Mouse (Mus musculus): ENCODE measurements at regions not wholly inside any gene's neighbourhood (a gene's known extent, or its start where the extent isn't known, plus 50 kb on each side); places are given as distances from the start of the nearest gene placed in this dataset.

DNA sequence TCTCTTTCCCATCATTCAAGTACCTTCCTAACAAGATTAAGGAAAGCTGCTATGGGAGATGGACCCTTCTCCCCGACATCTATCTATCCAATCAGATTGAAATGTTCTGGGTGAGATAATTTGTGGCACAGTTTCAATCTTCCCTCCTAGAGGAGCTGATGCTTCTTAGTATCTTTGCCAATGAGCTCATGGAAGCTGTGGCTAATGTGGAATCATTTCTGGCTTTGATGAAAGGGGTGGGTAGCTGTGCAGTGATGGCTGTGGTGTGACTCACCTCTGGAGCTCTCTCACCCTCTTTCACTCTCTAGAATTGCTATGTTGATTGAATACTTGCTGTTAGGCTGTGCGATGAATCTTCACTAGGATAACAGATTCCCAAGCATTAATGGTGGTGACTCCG lies 411.1 kb upstream of the Slc30a5 start:
- no peak overlapping the region for H3K9ac ChIP-seq
- H3K4me1 ChIP-seq (replicated peaks): no peaks in the 10 kb centered on the region
- H3K27me3 ChIP-seq (replicated peaks): no peaks in the 10 kb centered on the region
- no peaks in the 10 kb centered on the region for H3K9me3 ChIP-seq
- H3K4me2 ChIP-seq (replicated peaks): no peak overlapping the region
- H3K36me3 ChIP-seq: no peaks in the 10 kb centered on the region
- WGBS: 78% methylated on average over 3 of the region's 3 CpGs
- ATAC-seq: no peak
- H3K27ac ChIP-seq: no peak overlapping the region
- H3K4me3 ChIP-seq (replicated peaks): no peak overlapping the region

DNA sequence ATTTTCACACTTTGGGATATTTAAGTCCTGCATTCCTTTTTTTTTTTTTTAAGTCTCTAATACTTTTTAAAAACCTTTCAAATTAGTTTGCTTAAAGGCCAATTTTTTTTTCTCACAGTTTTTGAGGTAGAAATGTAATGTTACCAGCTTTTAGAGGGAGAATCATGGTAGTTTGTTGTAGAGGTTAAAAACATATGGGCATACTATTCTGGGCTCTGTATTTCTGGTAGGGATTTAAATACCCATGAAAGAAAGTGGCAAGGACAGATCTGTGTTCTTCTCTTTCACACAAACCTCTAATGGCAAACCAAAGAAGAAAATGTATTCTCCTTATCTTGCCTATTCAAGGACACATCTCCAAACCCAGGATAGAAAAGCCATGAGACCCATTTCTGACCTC lies 405.6 kb upstream of the Slc30a5 start:
- Histone ChIP-seq H3K9ac (no peak overlapping the region), H3K27me3 (replicated peaks) (no peaks in the 10 kb centered on the region), H3K4me2 (replicated peaks) (no peak overlapping the region), H3K36me3 (no peaks in the 10 kb centered on the region), H3K4me1 (replicated peaks) (0 out of 2 replicates have a peak, but pooled peaks cover under 1% of the 10 kb centered on the region), H3K9me3 (no peaks in the 10 kb centered on the region), H3K27ac (no peak overlapping the region), H3K4me3 (replicated peaks) (no peak overlapping the region)
- ATAC-seq: no peak

DNA sequence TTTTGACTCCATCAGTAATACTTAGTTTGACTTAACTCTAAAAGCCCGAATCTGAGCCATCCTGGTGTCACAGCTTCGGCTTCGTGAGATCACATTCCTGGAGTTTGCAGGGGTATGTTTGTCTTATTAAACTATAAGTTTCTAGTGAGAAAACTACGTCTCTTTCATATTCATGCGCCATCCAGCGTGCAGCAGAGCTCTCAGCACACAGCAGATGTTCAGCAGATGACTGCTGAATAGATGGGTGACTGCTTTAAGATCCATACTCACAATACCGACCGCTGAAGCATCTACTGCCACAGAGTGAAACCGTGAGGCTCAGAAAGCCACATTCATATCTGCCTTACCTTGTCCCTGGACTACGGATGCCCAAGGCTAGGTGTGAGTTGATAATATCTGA lies 403.8 kb upstream of the Slc30a5 start:
- Histone ChIP-seq H3K27me3 (replicated peaks) (no peaks in the 10 kb centered on the region), H3K4me3 (replicated peaks) (no peak overlapping the region), H3K36me3 (no peaks in the 10 kb centered on the region), H3K9ac (no peak overlapping the region), H3K4me1 (replicated peaks) (0 out of 2 replicates have a peak, but pooled peaks cover 5% of the 10 kb centered on the region), H3K4me2 (replicated peaks) (no peak overlapping the region), H3K27ac (no peak overlapping the region), H3K9me3 (no peaks in the 10 kb centered on the region)
- no peak for ATAC-seq
- 83% methylated on average over 10 of the region's 10 CpGs for WGBS

DNA sequence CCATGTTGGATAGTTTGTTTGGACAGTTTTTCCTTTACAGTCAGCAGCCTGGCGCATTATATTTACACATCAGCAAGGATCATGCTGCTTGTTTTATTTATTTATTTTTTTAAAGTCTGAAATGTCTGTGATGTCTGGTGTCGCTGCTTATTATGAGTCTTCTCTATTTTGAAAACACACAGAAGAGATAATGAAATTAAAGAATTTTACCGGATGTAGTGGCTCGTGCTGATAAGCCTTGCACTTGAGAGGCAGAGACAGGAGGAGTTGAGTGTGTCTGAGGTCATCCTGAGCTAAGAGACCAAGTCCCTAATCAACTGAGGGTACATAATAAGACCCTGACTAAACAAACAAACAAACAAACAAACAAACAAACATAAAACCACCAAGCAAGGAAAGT lies 402.6 kb upstream of the Slc30a5 start:
- no peak for ATAC-seq
- no peak overlapping the region for H3K4me2 ChIP-seq (replicated peaks)
- H3K4me1 ChIP-seq (replicated peaks): 0 out of 2 replicates have a peak, but pooled peaks cover 5% of the 10 kb centered on the region
- no peak overlapping the region for H3K27ac ChIP-seq
- H3K4me3 ChIP-seq (replicated peaks): no peak overlapping the region
- H3K9ac ChIP-seq: no peak overlapping the region
- 83% methylated on average over 4 of the region's 4 CpGs for WGBS
- no peaks in the 10 kb centered on the region for H3K9me3 ChIP-seq
- H3K36me3 ChIP-seq: no peaks in the 10 kb centered on the region
- no peaks in the 10 kb centered on the region for H3K27me3 ChIP-seq (replicated peaks)

DNA sequence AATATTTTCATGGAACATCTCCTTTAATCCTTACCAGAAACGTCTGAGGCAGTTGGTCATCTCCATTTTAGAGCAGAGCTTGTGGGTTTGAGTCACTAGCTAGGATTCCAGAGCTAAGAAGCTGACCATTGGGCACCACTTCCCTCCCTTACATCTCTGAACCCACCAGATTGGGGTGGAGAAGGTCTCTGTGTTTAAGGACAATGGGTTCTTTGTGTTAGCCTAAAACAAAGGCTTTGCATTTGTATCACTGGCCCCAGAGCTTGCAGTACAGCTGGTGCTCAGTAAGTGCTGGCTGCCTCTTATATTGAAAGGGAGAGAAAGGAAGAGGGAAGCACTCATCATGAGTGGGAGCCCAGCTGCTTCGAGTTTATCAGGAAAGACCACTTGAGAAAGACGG lies 401.9 kb upstream of the Slc30a5 start:
- H3K9ac ChIP-seq: no peak overlapping the region
- H3K4me3 ChIP-seq (replicated peaks): no peak overlapping the region
- 0 out of 2 replicates have a peak, but pooled peaks cover 5% of the 10 kb centered on the region for H3K4me1 ChIP-seq (replicated peaks)
- no peak for ATAC-seq
- whole genome bisulfite sequencing: 61% methylated on average over 3 of the region's 3 CpGs
- H3K9me3 ChIP-seq: no peaks in the 10 kb centered on the region
- no peaks in the 10 kb centered on the region for H3K27me3 ChIP-seq (replicated peaks)
- H3K27ac ChIP-seq: no peak overlapping the region
- no peak overlapping the region for H3K4me2 ChIP-seq (replicated peaks)
- H3K36me3 ChIP-seq: no peaks in the 10 kb centered on the region

DNA sequence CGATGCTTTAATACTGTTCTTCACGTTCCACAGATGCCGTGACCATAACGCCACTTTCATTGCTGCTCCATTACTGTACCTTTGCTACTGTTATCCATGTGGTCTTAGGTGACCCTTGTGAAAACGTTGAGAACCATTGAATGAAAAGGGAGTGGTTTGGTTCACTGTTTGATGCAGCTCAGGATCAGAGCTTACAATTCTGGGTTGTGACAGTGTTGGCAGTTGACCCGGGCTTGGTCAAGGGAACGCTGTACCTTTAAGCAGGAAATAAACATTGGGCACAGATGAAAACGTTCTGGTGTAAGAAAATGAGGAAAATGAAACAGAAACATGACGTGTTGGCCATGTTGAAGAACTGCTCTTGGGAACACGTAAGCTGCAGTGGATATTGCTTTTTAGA lies 401.3 kb upstream of the Slc30a5 start:
- Histone ChIP-seq H3K4me3 (replicated peaks) (no peak overlapping the region), H3K4me1 (replicated peaks) (0 out of 2 replicates have a peak, but pooled peaks cover 5% of the 10 kb centered on the region), H3K9me3 (no peaks in the 10 kb centered on the region), H3K27me3 (replicated peaks) (no peaks in the 10 kb centered on the region), H3K27ac (no peak overlapping the region), H3K9ac (no peak overlapping the region), H3K36me3 (no peaks in the 10 kb centered on the region), H3K4me2 (replicated peaks) (no peak overlapping the region)
- ATAC-seq: no peak
- WGBS: 69% methylated on average over 10 of the region's 10 CpGs

DNA sequence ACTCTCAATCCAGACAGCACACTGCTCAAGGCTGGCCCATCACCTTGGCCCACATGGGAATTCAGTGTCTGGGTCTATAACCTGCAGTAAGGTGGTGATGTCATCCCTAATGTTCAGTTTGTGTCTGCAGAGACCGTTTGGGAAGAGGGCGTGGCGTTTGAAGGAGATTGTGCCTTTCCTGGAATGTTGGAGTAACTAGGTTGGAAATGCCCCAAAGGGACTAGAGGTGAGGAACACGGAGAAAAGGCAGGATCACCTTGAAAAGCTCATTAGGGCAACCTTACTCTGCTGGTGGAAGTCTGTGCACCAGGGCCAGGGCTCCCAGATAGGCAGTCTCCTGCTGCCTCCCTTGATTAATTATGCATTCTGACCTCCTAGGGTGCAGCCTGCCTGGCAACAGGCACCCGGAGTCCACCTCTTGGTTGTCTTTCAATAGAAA lies 400.6 kb upstream of the Slc30a5 start:
- Histone ChIP-seq H3K4me3 (replicated peaks) (no peak overlapping the region), H3K4me2 (replicated peaks) (no peak overlapping the region), H3K36me3 (no peaks in the 10 kb centered on the region), H3K4me1 (replicated peaks) (0 out of 2 replicates have a peak, but pooled peaks cover 5% of the 10 kb centered on the region), H3K27me3 (replicated peaks) (no peaks in the 10 kb centered on the region), H3K27ac (no peak overlapping the region), H3K9ac (no peak overlapping the region), H3K9me3 (no peaks in the 10 kb centered on the region)
- ATAC-seq: peak; percentile 51
- WGBS: 28% methylated on average over 5 of the region's 5 CpGs

DNA sequence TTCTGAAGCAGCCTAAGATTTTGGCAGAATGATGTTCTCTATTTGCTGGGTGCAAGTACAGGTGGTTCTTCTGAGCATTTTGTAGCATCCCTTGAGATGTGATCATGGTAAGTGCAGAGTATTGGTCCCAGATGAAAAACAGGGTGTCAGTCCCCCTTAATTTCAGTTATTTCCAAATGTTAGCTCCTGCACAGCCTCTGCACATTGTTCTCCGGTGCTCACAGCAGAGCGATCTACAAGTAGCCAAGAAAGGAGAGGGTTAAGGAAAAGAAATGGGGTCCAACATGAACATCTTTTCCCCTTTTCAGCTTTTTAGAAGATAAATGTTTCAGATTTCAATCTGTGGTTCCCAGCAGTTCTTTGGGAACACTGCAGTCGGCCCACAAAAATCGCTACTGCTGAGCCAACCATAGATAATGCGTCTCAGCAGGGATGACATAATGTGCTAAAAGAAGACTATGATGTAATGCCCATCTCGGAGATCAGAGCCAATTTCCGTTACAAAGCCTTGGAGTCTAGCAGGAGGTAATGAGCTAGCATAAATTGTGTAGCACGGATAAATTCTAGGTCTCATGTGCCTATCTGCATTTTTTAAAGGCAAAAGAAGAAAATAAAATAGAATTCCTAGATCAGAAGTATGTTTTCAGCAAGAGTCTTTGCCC lies 400.1 kb upstream of the Slc30a5 start:
- Histone ChIP-seq H3K9ac (no peak overlapping the region), H3K27ac (no peak overlapping the region), H3K4me2 (replicated peaks) (no peak overlapping the region), H3K36me3 (no peaks in the 10 kb centered on the region), H3K4me1 (replicated peaks) (0 out of 2 replicates have a peak, but pooled peaks cover 5% of the 10 kb centered on the region), H3K27me3 (replicated peaks) (no peaks in the 10 kb centered on the region), H3K9me3 (no peaks in the 10 kb centered on the region), H3K4me3 (replicated peaks) (no peak overlapping the region)
- 47% methylated on average over 8 of the region's 8 CpGs for WGBS
- peak; percentile 72 for ATAC-seq

DNA sequence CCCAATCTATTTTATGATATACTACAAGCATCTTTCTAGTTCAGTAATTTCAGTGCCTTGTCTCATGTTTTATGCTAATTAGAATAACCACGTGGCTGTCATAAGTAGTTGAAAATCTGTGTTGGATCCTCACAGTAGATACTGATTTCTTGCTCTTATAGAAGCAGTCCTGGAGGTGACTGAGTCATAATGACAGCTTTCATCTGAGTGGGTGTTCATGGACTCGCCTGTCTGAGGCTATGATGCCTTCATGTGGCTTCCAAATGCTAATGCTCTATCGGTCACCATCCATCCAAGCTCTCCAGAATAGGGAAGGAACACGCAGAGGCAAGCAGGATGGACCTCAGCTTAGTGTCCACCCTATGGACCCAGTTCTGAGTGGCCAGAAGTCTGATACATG lies 396.6 kb upstream of the Slc30a5 start:
- Histone ChIP-seq H3K36me3 (no peaks in the 10 kb centered on the region), H3K4me3 (replicated peaks) (no peak overlapping the region), H3K27me3 (replicated peaks) (no peaks in the 10 kb centered on the region), H3K27ac (no peak overlapping the region), H3K4me2 (replicated peaks) (no peak overlapping the region), H3K4me1 (replicated peaks) (0 out of 2 replicates have a peak, but pooled peaks cover 5% of the 10 kb centered on the region), H3K9me3 (no peaks in the 10 kb centered on the region), H3K9ac (no peak overlapping the region)
- no peak for ATAC-seq
- WGBS: 85% methylated on average over 4 of the region's 4 CpGs

DNA sequence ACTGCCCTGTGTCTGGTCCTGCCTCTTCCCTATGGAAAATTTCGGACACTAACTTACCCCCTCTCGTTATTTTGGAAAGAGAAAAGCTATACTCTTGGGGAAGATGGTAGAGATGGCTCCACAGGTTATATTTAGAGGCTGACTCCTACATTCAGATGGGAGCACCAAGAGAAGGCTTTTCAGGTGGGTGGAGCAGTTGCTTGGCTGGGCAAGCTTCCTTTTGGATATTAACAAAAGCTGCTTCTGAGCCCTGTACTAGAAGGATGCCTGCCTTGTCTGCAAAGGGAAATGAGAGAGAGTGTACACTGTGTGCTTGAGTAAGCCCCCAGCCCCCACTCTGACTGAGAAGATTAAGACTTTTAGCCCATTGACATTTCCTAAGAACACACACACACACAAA lies 392.1 kb upstream of the Slc30a5 start:
- WGBS: 78% methylated on average over 2 of the region's 2 CpGs
- no peak overlapping the region for H3K27ac ChIP-seq
- H3K9me3 ChIP-seq: no peaks in the 10 kb centered on the region
- no peak overlapping the region for H3K9ac ChIP-seq
- no peaks in the 10 kb centered on the region for H3K36me3 ChIP-seq
- no peak for ATAC-seq
- no peak overlapping the region for H3K4me2 ChIP-seq (replicated peaks)
- no peaks in the 10 kb centered on the region for H3K27me3 ChIP-seq (replicated peaks)
- H3K4me3 ChIP-seq (replicated peaks): no peak overlapping the region
- H3K4me1 ChIP-seq (replicated peaks): no peaks in the 10 kb centered on the region

DNA sequence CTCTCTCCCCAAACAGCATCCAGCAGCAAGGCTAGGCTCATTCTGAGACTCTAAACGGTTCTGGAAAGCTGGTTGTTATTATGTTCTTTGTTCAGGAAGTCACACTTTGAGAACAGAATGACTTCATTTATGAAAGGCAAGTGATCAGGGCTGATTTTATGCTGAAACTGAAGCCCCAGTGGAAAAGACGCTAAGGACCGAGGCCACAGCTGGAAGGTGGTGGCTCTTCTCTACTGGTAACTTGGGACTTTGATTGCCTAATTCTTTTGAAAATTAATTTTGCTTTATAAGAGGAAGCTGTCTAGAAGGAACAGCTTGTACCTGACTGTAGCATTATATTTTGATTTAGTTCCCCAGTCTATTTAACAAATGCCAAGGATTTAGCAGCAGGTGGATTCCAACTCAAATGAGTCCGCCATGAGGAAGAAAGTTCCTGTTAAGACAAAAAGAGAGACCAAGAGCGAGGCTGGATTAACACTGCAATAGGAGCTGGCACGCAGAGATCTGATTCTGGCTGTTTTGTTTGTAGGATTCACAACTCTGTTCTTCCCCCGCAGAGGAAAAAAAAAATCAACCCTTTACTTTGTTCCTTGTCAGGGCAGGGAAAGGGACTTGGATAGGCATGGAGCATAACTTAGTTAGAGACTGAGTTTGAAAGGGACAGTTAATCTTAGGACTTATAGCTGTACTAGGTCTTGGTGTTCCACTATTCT lies 388.3 kb upstream of the Slc30a5 start:
- Histone ChIP-seq H3K9me3 (no peaks in the 10 kb centered on the region), H3K9ac (no peak overlapping the region), H3K36me3 (no peaks in the 10 kb centered on the region), H3K27ac (no peak overlapping the region), H3K4me3 (replicated peaks) (no peak overlapping the region), H3K27me3 (replicated peaks) (no peaks in the 10 kb centered on the region), H3K4me1 (replicated peaks) (0 out of 2 replicates have a peak, but pooled peaks cover 2% of the 10 kb centered on the region), H3K4me2 (replicated peaks) (no peak overlapping the region)
- WGBS: 80% methylated on average over 7 of the region's 7 CpGs
- ATAC-seq: no peak

DNA sequence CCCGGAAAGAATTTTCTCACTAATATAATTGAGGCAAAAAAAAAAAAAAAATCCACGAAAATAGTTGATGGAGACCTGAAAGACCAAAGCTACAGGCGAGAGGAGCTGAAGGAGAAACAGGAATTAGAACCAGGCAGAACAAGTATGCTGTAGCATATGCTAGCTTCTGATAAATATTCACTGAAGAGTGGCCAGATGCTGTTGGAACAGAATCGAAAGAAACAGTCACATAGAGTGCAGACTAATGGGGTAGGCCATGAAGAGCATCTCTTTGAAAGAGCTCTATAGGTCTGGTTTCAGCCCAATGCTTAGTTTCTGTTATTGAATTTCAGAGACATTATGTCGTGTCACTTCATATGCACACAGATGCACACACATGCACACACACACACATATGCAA lies 386.3 kb upstream of the Slc30a5 start:
- Histone ChIP-seq H3K36me3 (no peaks in the 10 kb centered on the region), H3K27ac (no peak overlapping the region), H3K4me1 (replicated peaks) (0 out of 2 replicates have a peak, but pooled peaks cover 2% of the 10 kb centered on the region), H3K4me2 (replicated peaks) (no peak overlapping the region), H3K9ac (no peak overlapping the region), H3K4me3 (replicated peaks) (no peak overlapping the region), H3K27me3 (replicated peaks) (no peaks in the 10 kb centered on the region), H3K9me3 (no peaks in the 10 kb centered on the region)
- no peak for ATAC-seq
- 80% methylated on average over 5 of the region's 5 CpGs for WGBS
